Mouse (Mus musculus) R1 (cell line): ENCODE results near the gene Cylc2.

Experiments used
- DNase-seq: peaks from one replicate; pipeline ENCODE4 v3.0.0-alpha.2; 2018; ENCODE audit warnings: low read depth, low spot score

Gene Cylc2

DNA sequence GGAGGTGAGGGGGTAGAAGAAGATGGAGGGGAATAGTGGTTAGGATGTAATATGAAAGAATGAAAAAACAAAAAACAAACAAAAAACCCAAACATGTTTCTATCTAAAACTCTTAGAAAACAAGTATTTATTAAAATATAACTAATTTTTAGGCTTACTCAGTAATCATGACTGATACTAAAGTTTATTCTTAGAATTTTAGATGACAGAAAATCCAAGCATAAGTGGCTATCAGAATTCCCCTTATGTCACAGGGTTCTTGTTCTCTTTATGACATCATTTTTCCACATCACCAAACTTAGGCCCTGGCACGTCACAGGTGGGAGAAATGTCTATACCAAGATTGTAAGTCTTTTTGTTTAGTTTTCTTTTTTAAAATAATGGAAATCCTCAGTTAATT, at the start of gene Cylc2:
Cylc2 (plus strand) TSS at position 301 of the 400 bp plus-strand sequence.
- DNase-seq = no peak
